Mouse (Mus musculus): ENCODE data around the gene Tmem181a. TPM values are rescaled to one million over a fixed set of nuclear protein-coding genes. Genes with fewer than 3 reads are reported as not detected.
"Not testable (repeated sequence)": the region's sequence is repeated elsewhere in the genome, so short reads cannot be mapped to it uniquely, and the experiment has no call there.

The Tmem181a gene
- polyA plus RNA-seq, 3 experiments from 2014 or later, result 15.2 to 18.8 (median 15.3) TPM

DNA sequence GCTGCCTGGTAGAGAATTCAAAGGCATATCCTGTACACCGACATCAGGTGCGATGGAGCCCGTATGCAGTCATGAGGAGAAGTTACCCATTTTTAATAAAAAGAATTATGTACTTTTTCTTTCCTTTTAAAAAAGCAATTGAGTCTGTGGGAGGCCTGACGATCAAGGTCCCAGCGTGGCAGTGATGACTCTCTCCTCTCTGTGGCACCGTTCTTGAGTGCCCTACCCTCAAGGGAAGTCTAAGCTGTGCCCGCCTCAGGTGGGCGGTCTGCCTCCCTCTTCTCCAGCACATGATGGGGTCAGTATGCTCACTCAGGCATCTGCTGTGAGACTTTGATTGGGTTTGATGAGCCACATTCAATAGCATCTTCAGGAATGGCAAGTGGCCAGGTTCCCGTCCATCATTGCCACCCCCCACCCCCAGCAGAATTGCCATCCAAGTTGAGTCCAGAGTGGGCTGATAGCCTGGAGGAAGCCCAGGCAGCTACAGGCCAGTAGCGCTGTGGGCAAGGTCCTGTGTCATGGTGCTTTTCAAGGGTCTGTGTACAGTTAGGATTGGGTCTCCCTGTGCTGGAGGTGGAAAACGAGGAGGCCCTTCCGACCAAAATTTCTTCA is 49.1 kb downstream of the Tmem181a start:
- not testable (repeated sequence) for ATAC-seq

DNA sequence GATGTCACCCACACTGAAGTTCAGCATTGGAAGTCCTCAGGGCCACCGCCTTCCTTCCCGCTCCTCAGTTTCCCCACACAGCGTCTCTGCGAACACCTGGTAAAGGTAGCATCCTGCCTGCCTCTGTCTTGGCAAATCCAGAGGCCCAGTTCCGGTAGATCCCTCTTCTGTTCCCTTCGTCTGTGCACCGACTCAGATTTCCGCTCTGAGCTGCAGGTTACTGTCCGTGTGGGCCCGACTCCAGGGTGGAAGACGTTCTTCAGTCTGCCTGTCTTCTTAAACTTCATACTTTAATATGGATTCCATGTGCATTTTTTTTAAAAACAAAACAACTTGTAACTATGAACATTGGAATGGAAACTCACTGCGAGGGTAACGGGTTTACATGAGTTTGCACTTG is 49.8 kb downstream of the Tmem181a start:
- not testable (repeated sequence) for ATAC-seq

DNA sequence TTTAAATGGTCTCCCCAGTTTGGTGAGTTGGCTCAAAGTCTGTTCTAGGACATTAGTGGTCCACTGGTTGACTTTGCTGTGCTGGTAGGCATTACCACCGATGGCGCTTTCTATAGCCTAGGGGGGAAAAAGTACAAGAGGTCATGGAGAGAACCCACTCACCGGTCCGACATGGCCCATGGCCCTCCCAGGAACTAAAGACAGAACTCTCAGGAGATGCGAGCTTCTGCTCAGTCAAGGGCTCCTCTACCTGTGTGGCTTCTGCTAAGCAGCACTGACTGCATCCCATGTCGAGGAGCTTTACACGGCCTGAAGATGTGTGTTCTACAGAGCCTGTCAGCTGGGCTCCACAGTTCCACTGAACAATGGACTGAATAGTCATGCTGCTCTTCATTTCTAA is 55.1 kb downstream of the Tmem181a start:
- not testable (repeated sequence) for ATAC-seq

DNA sequence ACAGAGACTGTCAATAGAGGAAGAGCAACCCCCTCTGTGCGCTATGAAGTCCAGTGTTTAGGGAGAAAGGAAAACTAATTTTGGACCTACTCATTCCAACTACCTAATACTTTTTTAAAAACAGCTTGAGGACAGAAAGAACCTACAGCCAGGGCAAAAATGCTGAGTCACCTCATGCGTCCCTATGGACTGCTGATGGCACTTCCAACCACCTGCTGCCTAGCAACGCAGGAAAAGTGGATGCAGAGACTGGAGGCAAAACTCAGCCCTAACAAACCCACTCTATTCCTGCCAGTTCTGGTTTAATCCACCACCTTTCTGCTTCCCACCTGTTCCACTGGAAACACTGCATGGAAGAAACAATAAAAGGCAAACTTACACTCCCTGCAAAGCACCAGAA is 56.1 kb downstream of the Tmem181a start:
- ATAC-seq, result not testable (repeated sequence)

DNA sequence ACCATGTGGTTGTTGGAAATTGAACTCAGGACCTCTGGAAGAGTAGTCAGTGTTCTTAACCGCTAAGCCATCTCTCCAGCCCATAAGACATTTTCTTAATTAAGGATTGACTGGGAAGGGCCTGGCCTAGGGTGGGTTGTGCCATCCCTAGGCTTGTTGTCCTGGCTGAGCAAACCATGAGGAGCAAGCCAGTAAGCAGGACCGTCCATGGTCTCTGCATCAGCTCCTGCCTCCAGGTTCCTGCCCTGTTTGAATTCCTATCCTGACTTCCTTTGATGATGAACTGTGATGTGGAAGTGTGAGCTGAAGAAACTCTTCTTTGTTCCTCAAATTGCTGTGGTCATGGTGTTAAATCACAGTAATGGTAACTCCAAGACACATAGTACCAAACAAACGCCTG is 57.8 kb downstream of the Tmem181a start:
- not testable (repeated sequence) for ATAC-seq

DNA sequence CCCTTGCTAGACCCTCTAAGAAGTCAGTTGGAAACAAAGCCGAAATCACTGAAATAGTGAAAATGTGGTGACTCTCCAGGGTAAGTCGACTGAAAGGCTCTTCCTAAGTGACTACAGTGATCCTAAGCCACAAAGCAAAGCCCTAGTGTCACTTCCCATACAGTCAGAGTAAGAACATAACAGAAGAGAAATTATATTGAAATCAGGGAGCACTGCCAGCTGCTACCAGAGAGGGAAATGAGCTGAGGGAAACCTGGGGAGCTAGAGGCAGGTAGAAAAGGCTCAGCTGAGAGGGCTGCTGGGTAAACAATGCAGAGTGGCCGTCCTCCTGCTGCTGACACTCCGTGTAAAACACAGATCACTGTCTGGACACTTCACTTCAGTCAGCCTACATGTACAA is 59.0 kb downstream of the Tmem181a start:
- ATAC-seq, result not testable (repeated sequence)

DNA sequence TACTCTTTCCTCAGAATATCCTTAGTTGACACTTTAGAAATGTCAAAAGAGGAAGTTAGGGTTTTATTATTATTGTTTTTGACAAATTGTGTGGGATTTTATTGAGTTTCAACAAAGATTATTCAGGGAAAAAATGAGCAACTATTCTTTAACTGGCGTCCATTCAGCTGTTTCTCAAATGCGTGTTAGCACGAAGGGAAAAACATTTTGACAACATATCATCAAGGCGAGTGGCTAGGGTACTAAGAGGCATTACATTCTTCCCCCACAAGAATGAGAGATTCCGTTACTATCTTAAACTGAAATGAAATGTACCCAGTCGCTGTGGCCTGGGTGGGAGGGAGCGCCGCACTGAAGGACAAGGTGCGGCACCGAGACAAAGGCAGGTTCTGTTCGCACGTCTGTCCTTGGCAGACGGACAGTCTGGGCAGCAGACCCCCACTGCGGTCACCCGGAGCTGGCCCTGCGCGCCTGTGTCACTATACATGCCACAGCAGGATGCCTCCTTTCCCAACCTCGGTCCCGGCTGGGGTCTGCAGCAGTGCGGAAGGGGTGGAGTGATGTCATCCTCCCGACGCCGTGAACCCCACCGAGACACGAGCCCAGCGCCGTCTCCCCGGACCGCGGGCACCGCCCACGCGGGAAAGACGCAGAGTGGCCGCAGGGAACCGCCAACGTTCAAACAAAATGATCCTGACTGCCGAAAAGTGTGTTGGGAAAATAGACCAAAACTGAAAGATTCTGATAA is 59.9 kb downstream of the Tmem181a start:
- peak; percentile 10 for ATAC-seq

DNA sequence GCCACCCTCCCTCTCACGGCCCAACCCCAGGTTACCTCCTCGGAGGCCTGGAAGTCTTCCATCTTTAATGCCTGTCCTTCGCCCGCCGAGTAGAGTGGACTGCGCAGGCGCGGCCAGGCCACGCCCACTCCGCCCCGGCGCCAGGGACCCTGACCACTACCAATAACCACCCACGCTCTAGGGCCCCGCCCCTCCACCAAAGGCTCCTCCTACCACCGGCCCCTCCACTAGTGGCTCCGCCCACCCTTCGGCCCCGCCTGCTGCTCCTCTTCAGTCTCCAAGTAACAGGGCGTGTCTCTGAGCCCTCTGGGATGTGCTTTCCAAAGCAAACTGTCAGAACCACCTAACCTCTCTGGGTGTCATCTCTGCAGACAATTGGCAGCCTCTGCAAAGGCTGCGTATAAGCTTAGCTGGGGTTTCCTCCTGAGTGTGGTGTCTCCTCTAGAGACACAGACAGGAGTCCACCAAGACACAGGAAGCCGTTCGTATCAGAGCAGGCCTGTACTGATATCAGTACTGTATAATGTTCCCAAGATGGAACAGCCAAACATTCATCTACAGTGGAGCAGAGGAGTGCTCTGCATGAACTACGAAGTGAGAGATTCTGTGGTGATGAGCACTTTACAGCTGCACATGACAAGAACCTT is 60.8 kb downstream of the Tmem181a start, which contains the start of gene Dynlt1a:
TSS of gene Dynlt1a (minus strand) at position 162 of the 647 bp plus-strand sequence.
- peak; percentile 94 for ATAC-seq

DNA sequence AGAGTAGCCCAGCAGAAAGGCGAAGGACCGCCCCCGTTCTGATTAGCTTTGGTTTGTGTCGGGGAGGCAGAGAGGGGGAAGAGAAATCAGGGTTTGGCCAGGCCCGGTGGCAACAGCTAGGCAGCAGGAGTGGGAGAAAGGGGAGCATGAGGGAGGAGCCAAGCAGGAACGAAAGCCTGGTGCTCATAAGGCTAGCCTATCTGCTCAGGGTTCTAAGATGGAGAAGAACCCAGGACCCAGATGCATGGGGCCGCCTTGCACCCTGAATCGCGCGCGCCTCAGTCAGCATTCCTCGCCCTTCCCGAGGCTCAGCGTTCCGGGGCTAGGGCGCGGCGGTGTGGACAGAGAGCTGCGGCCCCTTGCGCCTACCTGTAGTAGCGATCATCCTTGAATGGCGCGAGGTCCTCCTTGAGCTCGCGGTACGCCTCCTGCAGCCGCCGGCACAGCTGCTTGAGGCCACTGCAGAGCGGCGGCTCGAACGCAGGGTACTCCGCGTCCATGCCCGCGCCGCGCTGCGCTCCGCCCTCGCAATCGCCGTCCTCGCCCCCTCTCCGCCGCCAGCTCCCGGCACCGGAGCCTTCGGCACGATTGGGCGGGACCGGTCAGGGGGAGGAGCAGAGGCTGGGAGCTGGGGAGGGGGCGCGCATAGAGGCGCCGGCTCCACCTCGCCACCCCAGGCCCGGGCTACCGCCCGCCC is 64.6 kb downstream of the Tmem181a start:
- not testable (repeated sequence) for ATAC-seq

DNA sequence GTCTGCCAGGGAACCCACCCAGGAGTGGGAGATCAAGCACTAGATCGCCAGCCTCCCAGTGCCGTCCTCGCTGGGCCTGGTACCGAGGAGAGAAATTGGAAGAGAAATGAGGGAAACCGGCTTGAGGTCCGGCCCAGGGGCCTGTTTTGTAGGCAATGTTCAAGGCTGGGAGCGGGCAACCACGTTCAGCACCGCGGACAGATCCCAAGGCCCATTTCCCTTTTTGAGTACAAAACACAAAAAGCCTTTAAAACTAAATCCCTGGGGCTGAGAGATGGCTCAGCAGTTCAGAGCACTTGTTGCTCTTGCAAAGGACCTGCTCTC is 65.1 kb downstream of the Tmem181a start:
- not testable (repeated sequence) for ATAC-seq

DNA sequence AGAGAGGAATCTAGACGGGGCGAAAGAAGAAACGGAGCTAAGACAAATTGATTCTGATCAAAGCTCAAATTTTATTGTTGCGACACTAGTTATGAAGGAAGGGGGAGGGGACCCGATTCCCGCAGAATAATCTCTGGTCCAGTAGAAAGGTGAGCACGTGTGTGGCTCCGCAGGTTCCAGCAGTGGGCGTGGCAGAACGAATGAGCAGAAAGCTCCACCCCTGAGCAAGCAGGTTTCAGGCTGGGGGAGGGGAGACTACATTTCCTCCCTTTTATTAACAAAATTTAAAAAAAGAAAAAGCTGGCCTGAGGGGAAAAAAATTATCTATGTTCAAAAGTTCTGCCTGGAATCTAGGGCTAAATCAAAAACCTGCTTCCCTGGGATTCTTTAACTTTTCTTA is 68.4 kb downstream of the Tmem181a start:
- not testable (repeated sequence) for ATAC-seq

DNA sequence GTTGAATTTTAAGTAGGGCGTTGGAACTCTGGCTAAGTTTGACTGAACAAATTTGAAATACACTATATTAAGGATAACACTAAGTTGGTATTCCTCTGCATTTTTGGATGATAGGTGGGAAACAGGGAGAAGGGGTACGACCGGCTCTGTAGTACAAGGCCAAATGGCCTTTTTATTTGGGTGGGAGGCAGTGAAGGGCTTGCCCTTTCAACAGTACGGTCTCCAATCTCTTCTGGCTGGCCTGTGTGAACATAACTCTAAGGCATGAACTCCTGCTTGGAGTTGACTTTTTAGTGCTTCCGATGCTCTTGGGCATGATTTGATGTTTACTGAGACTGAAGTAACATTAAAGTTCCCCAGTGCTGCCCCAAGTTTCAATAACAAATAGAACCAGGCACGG is 68.9 kb downstream of the Tmem181a start:
- ATAC-seq, result not testable (repeated sequence)

DNA sequence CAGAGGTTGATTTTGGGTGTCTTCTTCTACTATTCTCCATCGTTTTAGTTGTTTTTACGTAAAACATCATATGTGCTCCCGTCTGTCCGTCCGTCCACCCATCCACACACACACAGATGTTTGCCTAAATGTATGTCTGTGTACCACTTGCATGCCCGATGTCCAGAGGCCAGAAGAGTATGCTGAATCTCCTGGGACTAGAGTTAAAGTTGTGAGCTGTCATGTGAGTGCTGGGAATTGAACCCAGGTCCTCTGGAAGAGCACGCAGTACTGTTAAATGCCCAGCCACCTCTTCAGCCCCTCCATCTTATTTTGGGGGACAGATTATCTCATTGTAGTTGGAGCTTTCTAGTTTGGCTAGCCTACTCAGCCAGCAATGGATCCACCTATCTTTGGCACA is 70.9 kb downstream of the Tmem181a start:
- not testable (repeated sequence) for ATAC-seq

DNA sequence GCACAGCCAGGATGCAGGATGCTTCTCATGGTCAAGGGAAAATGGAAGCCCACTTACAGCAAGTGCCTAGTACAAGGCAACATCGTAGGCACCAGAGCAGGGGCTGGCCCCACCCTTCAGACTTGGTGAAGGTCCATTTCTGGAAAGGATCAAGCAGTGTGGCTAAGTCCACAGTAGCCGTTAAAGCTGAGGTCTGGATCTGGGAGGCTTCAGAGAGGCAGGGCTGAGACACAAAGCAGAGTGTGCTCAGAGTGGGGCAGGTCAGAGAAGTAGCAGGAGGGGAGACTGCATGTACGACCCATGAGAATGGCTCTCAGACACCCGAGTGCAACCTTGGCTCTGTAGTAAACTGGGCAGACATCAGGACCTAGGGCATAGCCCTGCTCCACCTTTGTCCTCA is 72.3 kb downstream of the Tmem181a start:
- not testable (repeated sequence) for ATAC-seq

DNA sequence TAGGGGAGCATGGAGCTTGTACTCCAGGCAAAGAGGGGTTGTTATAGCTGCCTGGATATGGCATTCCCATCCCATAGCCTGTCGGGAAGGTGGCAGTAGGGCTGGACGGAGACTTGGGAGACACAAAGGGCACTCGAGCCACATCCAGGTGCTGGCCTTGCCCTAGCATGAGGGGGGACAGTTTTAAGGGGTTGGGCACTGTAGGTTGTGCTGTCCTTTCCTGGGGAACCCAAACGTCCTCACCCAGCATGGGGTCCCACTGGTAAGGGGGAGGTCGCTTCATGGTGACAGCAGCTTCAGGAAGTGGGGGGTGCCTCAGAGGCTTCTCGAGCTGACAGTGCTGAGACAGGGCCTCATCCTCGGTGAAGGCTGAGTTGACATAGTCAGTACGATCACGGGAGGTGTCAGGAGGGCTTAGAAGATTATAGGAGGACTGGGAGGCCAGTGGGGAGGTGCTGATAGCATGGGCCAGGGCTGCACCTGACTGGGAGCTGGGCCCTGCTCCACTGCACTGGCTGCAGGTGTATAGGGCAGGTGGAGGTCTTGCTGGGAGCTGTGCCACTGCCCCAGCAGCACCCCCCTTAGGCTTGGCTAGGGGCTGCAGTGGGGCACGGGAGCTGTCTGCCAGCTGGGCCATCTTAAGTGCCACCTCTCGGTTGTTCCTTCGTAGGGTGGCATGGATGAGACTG is 86.1 kb downstream of the Tmem181a start:
- not testable (repeated sequence) for ATAC-seq

DNA sequence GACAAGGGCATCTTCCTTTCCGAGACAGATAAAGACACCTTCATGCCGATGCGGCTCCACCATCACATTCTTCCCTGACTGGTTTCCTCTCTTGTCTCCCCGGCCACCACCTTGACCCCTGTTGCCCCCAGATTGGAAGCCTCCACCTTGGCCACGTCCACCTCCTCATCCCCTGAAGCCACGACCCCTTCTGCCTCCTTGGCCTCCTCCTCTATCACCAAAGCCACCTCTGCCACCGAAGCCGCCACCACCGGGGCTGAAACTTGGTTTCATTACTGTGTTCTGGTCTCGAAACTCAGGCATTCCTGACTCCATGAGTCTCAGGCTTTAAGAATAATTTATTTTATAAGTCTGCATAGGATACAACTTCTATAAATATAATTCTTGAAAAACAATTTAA is 98.6 kb downstream of the Tmem181a start:
- ATAC-seq, result not testable (repeated sequence)

Other genes with a start within 250 kb of the Tmem181a start
- gene Serac1, start 177.1 kb upstream of the Tmem181a start, polyA plus RNA-seq (2017; shearing (Covaris generic)), result 1 to 10 TPM; 1.8 to 2.7 (median 1.9) TPM
- gene Gtf2h5, start 177.1 kb upstream of the Tmem181a start, polyA plus RNA-seq (2017; shearing (Covaris generic)), result 100 to 1,000 TPM in 2 of 3 experiments, 10 to 100 TPM in 1; 97.3 to 112 (median 100) TPM
- gene Tulp4, start 150.4 kb upstream of the Tmem181a start, polyA plus RNA-seq (2017; shearing (Covaris generic)), result 10 to 100 TPM; 29.1 to 38.2 (median 31.7) TPM
- 10 to 100 TPM in 2 of 3 experiments, 1 to 10 TPM in 1; 8.0 to 12.3 (median 10.7) TPM for gene Dynlt1a, start 60.6 kb downstream of the Tmem181a start, polyA plus RNA-seq (2017; shearing (Covaris generic))
- gene Dynlt1b, start 173.3 kb downstream of the Tmem181a start, polyA plus RNA-seq (2017; shearing (Covaris generic)), result 100 to 1,000 TPM; 120 to 197 (median 161) TPM

All from inflammation-experienced regulatory T-cells, adult 6 months (primary cell).